Mouse (Mus musculus): ENCODE measurements around the gene Ciita.

Ciita gene

DNA sequence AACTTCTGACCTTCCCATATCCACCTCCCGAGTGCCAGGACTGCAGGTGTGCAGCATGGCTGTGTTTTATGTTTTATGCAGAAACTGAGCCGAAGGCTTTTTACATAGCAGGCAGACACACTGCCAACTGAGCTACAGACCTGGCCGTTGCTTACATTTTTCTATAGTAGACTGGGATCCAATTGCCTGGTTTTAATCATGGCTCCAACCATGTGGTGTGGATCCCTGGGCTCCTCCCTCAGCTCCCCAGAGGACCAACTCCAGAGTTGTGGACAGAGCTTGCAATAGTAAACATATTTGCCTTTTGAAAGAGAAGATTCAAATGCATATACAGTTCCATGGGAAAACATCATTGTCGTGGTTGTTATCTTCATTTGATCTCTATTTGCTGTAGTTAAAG, 71.7 kb downstream of the Ciita start:
- DNase-seq (ENCODE audit: low read depth, low spot score): no peak

GRCm38 (mm10) chr16:10553858-10554257, 74.0 kb downstream of the Ciita start:
- DNase-seq (ENCODE audit: low read depth, low spot score): no peak

DNA sequence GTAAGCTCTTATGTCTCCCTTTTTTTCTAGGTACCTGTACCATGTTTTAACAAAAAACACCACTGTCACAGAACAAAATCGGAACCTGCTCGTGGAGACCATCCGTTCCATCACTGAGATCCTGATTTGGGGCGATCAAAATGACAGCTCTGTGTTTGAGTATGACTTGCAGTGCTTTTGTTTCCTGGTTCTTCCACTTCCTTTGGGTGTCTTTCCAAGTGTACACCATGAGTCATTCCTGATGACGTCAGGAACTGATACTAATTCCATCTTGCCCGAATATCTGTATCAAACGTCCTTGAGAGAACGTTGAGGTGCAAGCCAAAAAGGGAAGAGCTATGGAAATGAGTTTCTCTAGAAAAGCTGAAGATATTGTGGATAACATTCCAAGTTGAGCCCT, 80.1 kb downstream of the Ciita start:
- DNase-seq (ENCODE audit: low read depth, low spot score): no peak

DNA sequence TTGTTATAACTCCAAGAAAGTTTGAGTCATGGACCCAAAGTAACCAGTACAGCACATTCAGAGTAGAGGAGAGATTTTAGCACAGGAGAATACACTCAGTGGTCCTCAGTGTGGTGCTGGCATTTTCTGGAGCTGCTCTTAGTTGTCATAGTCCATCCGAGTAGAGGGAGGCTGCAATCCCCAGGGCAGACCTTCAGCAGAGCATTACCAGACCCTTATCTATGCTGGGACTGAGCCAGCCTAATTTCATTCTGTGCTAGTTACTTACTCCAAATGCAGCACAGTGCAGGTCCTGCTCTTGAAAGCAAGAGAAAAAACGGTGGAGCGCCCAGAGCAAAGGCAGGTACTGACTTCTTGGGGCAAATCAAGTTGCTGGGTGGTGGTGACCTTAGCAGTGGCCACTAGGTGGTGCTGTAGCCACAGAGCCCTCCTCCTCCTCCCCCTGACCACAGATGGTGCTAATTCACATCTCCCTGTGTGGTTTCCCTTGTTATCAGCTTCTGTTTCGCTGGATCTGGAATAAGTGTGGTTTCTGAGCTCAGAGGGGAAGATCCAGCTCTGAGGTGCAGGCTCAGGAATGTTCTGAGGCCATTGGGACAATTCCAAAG, 85.5 kb downstream of the Ciita start:
- DNase-seq (ENCODE audit: low read depth, low spot score): peak; percentile 29

- DNase-seq (ENCODE audit: low read depth, low spot score): no peak
These were observed 87.3 kb downstream of the Ciita start for GRCm38 (mm10) chr16:10567153-10567552.

DNA sequence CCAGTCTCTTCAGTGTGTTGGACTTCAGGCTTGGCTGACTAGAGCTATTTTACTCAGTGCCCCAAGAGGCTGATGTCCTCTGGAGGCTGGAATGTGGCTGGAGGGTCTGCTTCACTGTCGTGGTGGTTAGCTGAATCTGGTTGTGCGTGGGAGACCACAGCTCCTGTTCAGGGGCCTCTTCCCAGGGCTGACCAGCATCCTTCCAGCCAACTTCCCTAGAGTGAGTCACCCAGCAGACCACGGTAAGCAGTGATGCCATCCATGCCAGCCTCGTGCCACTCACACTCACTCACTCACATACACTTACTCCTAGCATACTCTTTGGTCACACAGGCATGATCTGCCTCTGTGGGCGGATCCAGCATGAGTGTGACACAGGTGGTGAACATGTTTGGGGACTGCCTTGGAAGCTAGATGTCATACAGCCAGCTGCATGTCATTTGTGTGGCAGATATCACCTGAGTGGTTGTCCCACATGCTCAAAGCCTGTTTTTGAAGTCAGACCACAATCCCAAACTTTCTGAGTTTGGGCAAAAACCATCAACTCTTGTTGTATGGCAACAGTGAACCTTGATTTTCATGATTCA, 90.0 kb downstream of the Ciita start:
- DNase-seq (ENCODE audit: low read depth, low spot score): no peak

DNA sequence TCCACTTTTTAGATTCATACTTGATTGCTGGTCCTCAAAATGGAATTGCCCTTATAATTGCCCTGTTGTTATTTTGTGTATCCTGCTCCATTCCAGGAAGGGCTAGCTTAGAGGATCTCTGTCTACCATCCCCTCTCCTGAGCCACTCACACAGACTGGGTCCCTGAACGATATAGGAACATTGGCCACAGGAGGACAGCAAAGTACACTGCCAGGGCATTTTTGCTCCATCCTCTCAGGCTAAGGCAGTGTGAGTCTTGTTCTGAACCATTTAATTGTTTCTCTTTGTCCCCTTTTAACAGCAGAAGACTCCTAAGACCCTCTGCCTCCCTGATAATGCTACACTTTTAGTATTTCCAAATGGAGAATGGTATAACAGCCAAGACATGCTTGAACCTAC, 90.8 kb downstream of the Ciita start:
- no peak for DNase-seq (ENCODE audit: low read depth, low spot score)

- DNase-seq (ENCODE audit: low read depth, low spot score): no peak
These were observed 92.0 kb downstream of the Ciita start for GRCm38 (mm10) chr16:10571820-10572219.

- DNase-seq (ENCODE audit: low read depth, low spot score): no peak
These were observed 95.1 kb downstream of the Ciita start for GRCm38 (mm10) chr16:10574936-10575335.

- DNase-seq (ENCODE audit: low read depth, low spot score): no peak
These were observed 96.1 kb downstream of the Ciita start for GRCm38 (mm10) chr16:10575915-10576314.

DNA sequence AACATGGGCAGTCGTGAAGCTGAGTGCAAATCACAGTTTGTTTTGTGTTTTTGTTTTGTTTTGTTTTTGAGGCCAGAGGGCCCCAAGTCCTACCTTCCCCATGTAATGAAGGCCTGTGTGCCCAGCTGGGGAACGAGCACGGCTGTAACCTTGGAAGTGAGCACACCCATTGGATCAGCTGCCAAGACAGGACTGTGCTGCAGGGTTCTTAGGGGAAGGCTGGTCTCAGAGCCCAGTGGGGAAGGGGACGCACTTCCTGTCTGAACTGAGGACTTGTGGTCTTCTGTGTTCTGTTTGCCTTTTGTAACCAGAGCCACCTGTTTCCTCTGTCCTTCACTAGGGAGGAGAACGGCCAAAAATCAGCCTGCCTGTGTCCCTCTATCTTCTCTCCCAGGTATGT, 97.7 kb downstream of the Ciita start:
- no peak for DNase-seq (ENCODE audit: low read depth, low spot score)

Data from WW6 (cell line).